Mouse (Mus musculus) ES-E14 (cell line): ENCODE results near the gene Dupd1.

Experiments
- CHD2 ChIP-seq: IDR thresholded peaks from 2 replicates; pipeline ENCODE4 v1.6.1; 2014; ENCODE audit warnings: mild to moderate bottlenecking, low read depth, low read length, inconsistent platforms
- MAFK ChIP-seq: IDR thresholded peaks from 2 replicates; pipeline ENCODE4 v1.6.1; 2014; ENCODE audit warnings: mild to moderate bottlenecking, low read depth, low read length, inconsistent platforms; ENCODE audit not compliant: insufficient read depth
- ZC3H11A ChIP-seq: IDR thresholded peaks from 2 replicates; pipeline ENCODE4 v1.6.1; 2012; ENCODE audit warnings: low read depth, mild to moderate bottlenecking, inconsistent platforms, low read length, borderline replicate concordance
- ZNF384 ChIP-seq: IDR thresholded peaks from 2 replicates; pipeline ENCODE4 v1.6.1; 2012; ENCODE audit warnings: low read depth, low read length, inconsistent platforms

DNA sequence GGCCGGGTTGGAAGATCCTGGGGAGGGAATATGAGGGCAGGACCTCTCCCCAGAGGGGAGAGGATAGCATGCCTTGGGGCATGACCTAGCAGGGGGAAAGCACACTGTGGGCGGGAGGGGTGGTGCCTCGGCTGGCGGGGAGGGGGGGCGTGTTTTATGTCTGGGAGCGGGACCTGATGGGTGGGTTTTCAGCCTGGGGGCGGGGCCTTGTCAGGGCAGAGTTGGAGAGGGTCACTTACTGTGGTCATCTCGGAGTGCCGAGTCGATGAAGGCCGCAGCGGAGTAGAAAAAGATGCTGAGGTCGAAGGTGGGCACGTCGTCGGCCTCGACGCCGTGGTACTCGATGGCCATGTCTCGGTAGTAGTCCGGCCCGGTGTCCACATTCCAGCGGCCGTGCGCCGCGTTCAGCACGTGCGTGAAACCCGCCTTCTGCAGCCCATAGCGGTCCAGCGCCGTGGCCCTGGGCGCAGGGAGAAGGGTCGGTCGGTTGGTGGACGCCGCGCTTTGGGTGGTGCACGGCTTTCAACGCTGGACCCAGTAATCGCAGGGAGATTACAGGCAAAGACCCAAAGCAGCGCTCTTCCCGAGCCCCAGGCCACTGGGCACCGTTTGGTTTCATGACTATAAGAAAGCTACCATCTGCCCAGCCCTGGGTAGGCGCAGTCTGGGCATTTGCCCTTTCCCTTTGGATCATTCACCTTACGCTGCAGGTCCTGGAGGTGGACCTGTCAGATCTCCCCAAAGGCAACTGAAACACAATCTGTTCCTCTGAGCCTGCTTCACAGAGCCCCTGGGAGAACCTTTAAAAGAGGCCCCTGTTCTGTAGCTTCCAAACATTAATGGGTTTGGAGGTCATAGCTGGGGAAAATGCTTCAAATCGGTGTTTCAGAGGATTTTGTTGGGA is 27.7 kb downstream of the Dupd1 start:
- TF ChIP-seq ZNF384 (no peak), ZC3H11A (no peak), CHD2 (no peak), MAFK (no peak)
